Mouse (Mus musculus) kidney, adult 8-10 months (tissue): Measurements from ENCODE around the gene Gm11563.
"Not testable (repeated sequence)": the region's sequence is repeated elsewhere in the genome, so short reads cannot be mapped to it uniquely, and the experiment has no call there.

Source experiments
- DNase-seq, 2 experiments: peaks; one replicate each; pipeline ENCODE4 v3.0.0; 2022

The Gm11563 gene

GRCm38 (mm10) chr11:99658467-99659010 lies at the start of gene Gm11563:
Gene Gm11563, minus strand, starts transcription at chr11:99658960.
- DNase-seq: not testable (repeated sequence)

GRCm38 (mm10) chr11:99690463-99690862 lies 31.7 kb upstream of the Gm11563 start, which contains the start of gene Gm14190:
Gene Gm14190, minus strand, starts transcription at chr11:99690740.
- DNase-seq: no peak

- not testable (repeated sequence) for DNase-seq
Measured at GRCm38 (mm10) chr11:99685235-99685634, 26.5 kb upstream of the Gm11563 start.

GRCm38 (mm10) chr11:99683481-99683880 lies 24.7 kb upstream of the Gm11563 start:
- DNase-seq: no peak

- no peak for DNase-seq
Measured at GRCm38 (mm10) chr11:99665860-99666259, 7.1 kb upstream of the Gm11563 start, which contains the start of gene Krtap4-6. Gene Krtap4-6, minus strand, starts transcription at chr11:99665960.

- no peak for DNase-seq
Measured at GRCm38 (mm10) chr11:99662802-99663201, 4.0 kb upstream of the Gm11563 start.

DNA sequence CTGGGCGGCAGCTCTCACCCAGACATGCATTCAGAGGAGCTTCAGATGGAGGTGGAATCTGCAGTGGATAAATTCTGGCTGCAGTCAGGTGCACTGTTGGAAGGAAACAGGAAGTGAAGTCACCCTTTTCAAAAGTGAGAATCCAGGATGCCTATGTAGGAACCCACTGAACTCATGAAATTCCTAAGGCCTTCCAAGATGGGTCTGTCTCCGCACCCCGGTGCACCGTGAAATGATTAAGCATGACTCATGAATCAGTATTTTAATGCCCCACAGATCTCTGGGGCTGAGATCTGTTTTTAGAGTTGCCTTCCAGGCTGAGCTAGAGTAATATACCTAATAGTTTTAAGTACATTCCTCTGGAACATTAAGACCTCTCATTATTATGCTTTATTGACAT lies 496 bp upstream of the Gm11563 start:
- DNase-seq: no peak

- DNase-seq: no peak
Measured at GRCm38 (mm10) chr11:99657051-99657450, 1.7 kb downstream of the Gm11563 start.

- DNase-seq: no peak
Measured at GRCm38 (mm10) chr11:99650136-99650535, 8.6 kb downstream of the Gm11563 start, which contains the start of gene Gm11555. Gene Gm11555, minus strand, starts transcription at chr11:99650236.

- no peak for DNase-seq
Measured at GRCm38 (mm10) chr11:99646444-99646843, 12.3 kb downstream of the Gm11563 start.

GRCm38 (mm10) chr11:99644351-99644750 lies 14.4 kb downstream of the Gm11563 start:
- no peak for DNase-seq

DNA sequence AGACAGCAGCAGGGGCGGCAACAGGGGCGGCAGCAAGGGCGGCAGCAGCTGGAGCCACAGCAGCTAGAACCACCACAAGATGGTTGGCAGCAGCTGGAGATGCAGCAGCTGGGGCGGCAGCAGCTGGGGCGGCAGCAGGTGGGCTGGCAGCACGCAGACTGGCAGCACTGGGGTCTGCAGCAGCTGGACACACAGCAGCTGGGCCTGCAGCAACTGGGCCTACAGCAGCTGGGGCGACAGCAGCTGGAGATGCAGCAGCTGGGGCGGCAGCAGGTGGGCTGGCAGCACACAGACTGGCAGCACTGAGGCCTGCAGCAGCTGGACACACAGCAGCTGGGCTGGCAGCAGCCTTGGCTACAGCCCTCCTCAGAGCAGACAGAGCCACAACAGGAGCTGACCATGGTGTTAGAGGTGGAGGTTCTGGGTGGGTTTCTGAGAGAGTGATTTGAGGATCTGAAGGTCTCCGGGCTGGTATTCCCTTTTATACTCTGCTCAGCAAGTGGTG lies 15.1 kb downstream of the Gm11563 start, which contains the start of gene Krtap4-7:
TSS of gene Krtap4-7 (minus strand) at position 455 of the 505 bp plus-strand sequence.
- DNase-seq: not testable (repeated sequence)

GRCm38 (mm10) chr11:99640926-99641325 lies 17.8 kb downstream of the Gm11563 start:
- DNase-seq: no peak

- no peak for DNase-seq
Measured at GRCm38 (mm10) chr11:99637086-99637485, 21.7 kb downstream of the Gm11563 start.

DNA sequence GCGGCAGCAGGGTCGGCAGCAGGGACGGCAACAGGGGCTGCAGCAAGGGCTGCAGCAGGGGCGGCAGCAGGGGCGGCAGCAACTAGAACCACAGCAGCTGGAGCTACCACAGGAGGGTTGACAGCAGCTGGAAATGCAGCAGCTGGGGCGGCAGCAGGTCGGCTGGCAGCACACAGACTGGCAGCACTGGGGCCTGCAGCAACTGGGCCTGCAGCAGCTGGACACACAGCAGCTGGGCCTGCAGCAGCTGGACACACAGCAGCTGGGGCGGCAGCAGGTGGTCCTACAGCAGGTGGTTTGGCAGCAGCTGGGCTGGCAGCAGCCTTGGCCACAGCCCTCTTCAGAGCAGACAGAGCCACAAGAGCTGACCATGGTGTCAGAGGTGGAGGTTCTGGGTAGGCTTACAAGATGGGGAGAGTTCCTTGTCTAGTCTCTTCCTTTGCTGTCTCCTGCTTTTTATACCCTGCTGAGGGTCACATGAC lies 24.1 kb downstream of the Gm11563 start, which contains the start of gene Krtap4-2:
TSS of gene Krtap4-2 (minus strand) at position 432 of the 482 bp plus-strand sequence.
- no peak for DNase-seq

DNA sequence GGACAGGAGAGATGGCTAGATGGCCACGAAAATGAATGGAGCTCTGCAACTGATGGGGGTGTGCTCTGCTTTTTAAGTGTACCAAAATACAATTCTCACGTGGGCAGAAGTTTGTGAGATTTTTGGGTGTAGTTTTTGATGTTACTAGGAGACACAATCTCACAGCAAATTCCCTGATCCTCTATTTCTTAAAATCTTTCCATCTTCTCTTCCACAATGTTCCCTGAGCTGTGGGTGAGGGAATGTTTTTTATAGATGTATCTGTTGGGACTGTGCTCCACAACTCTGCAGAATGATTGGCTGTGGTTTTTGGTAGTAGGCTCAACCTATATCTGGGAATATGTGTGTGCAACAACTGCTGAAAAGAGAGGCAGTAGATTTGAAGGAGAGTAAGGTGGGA lies 25.5 kb downstream of the Gm11563 start:
- DNase-seq: no peak

- no peak for DNase-seq
Measured at GRCm38 (mm10) chr11:99630890-99631289, 27.9 kb downstream of the Gm11563 start.

DNA sequence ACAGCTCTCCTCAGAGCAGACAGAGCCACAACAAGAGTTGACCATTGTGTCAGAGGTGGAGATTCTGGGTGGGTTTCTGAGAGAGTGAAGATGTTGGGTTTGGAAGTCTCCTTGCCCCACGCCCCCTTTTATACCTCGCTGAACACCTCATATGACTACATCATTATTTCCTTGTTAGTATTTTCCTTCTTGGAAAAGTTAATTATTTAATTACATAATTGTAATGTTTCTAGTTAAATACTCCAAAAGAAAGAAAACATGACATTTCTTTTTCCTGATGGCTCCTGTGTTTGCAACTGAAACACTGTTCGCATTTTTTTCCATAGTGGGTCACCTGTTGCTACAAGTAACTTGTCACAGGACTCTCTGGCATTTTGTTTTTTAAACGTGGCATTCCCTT lies 30.6 kb downstream of the Gm11563 start, which contains the start of gene Krtap4-1:
TSS of gene Krtap4-1 (minus strand) at position 101 of the 400 bp plus-strand sequence.
- no peak for DNase-seq

- no peak for DNase-seq
Measured at GRCm38 (mm10) chr11:99620335-99620734, 38.4 kb downstream of the Gm11563 start, which contains the start of gene Gm11562. Gene Gm11562, minus strand, starts transcription at chr11:99620435.

DNA sequence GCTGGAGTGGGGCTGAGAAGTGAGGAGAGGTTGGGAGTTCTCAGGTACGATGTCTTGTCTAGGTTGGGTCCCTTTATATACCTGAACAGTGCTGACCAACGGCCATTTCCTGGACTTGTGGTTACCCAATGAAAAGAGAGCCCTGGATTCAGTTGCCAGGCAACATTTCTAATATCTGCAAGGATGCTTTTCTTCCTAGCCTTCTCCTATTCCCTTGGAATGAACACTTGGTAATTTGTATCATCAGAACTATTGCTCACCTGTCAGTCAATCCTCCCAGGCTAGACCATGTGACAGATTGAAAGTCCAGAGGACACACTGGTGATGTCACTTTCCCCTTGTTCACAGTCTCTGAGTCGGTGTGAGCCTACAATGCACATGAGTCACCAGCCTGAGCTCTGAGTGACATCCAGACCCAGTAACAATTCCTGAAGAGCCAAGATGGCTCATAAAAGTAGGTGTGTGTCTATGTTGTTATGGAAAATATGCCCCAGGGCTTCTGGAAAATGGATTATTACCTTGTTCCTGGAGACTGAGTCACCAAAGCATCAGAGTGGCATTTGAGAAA lies 43.9 kb downstream of the Gm11563 start, which contains the start of gene Krtap2-4:
TSS of gene Krtap2-4 (minus strand) at position 51 of the 568 bp plus-strand sequence.
- no peak for DNase-seq

- DNase-seq: not testable (repeated sequence)
Measured at GRCm38 (mm10) chr11:99610089-99610488, 48.7 kb downstream of the Gm11563 start, which contains the start of gene Gm11937. Gene Gm11937, minus strand, starts transcription at chr11:99610189.

DNA sequence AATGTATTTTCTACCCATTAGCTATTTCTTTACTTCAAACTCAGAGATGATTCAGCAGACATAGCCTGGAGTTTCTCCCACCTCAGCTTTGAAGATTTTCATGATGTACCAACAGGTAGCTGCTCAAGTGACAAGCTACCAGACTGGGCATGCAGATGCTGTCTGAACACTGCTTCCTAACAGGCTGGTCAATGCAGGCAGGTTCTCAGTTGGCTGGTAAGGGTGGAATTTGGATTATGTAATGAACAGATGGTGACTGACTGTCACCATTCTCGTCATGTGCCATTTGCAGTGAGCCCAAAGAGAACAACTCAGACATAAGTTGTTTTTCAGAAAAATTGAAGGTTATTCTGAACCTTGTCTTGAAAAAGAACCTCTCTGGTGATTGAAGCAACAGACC lies 49.6 kb downstream of the Gm11563 start:
- DNase-seq: no peak
